Mouse (Mus musculus): Measurements from ENCODE around the gene Rps4x. TPM values are rescaled to one million over a fixed set of nuclear protein-coding genes. Genes with fewer than 3 reads are reported as not detected.

The Rps4x gene
- polyA plus RNA-seq, 1 experiment from 2014 or later, result 771 TPM

GRCm38 (mm10) chrX:102166986-102167385 is 22.2 kb downstream of the Rps4x start:
- no peaks in the 10 kb centered on the region for H3K36me3 ChIP-seq
- H3K4me1 ChIP-seq, result no peaks in the 10 kb centered on the region
- H3K9ac ChIP-seq, result no peak overlapping the region
- no peak for ATAC-seq (ENCODE audit: low FRiP score, low read depth)
- peaks cover 5% of the 10 kb centered on the region; the same call in 1 of the 2 replicates for H3K27me3 ChIP-seq
- no peaks in the 10 kb centered on the region for H3K9me3 ChIP-seq
- no peak overlapping the region for H3K4me2 ChIP-seq (replicated peaks)
- H3K27ac ChIP-seq, result no peak overlapping the region
- H3K4me3 ChIP-seq, result no peak overlapping the region
- WGBS, result 27% methylated on average over 6 of the region's 6 CpGs

DNA sequence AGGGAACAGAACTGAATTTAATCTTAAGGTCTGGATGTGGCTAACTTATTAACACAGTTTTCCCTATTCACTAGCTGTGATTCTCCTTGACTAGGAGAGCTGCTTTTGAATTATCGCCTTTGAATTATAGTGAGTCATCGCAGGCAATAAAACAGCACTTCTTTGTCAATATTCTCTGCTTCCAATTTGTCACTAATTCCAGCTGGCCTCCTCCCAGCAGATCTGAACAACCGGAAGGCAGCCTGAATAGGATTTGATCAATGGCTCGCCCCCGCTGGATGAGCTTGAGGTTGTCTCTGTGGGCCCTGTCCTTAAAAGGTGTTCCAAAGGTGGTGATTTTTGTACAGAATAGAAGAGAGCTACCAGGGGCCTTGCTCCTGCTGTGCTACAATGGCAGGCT is 22.7 kb downstream of the Rps4x start:
- Histone ChIP-seq H3K9me3 (no peaks in the 10 kb centered on the region), H3K36me3 (no peaks in the 10 kb centered on the region), H3K9ac (no peak overlapping the region), H3K27ac (no peak overlapping the region), H3K4me2 (replicated peaks) (no peak overlapping the region), H3K4me1 (no peaks in the 10 kb centered on the region), H3K27me3 (peaks cover 5% of the 10 kb centered on the region; the same call in 1 of the 2 replicates), H3K4me3 (no peak overlapping the region)
- 41% methylated on average over 5 of the region's 5 CpGs for WGBS
- no peak for ATAC-seq (ENCODE audit: low FRiP score, low read depth)

- Histone ChIP-seq H3K4me2 (replicated peaks) (no peak overlapping the region), H3K27ac (no peak overlapping the region), H3K9me3 (no peaks in the 10 kb centered on the region), H3K27me3 (peaks cover 3% of the 10 kb centered on the region; the same call in 1 of the 2 replicates), H3K9ac (no peak overlapping the region), H3K4me3 (no peak overlapping the region), H3K4me1 (no peaks in the 10 kb centered on the region), H3K36me3 (no peaks in the 10 kb centered on the region)
- ATAC-seq (ENCODE audit: low FRiP score, low read depth), result no peak
- 69% methylated on average over 4 of the region's 4 CpGs for WGBS
Observed at GRCm38 (mm10) chrX:102163529-102163928, 25.7 kb downstream of the Rps4x start.

GRCm38 (mm10) chrX:102163096-102163495 is 26.1 kb downstream of the Rps4x start:
- ATAC-seq (ENCODE audit: low FRiP score, low read depth), result no peak
- Histone ChIP-seq H3K9ac (no peak overlapping the region), H3K36me3 (no peaks in the 10 kb centered on the region), H3K4me3 (no peak overlapping the region), H3K4me1 (no peaks in the 10 kb centered on the region), H3K4me2 (replicated peaks) (no peak overlapping the region), H3K27ac (no peak overlapping the region), H3K27me3 (peaks cover 3% of the 10 kb centered on the region; the same call in 1 of the 2 replicates), H3K9me3 (no peaks in the 10 kb centered on the region)
- 39% methylated on average over 2 of the region's 2 CpGs for WGBS

GRCm38 (mm10) chrX:102160528-102160927 is 28.7 kb downstream of the Rps4x start:
- 70% methylated on average over 2 of the region's 2 CpGs for WGBS

GRCm38 (mm10) chrX:102159778-102160177 is 29.4 kb downstream of the Rps4x start:
- no peaks in the 10 kb centered on the region for H3K9me3 ChIP-seq
- ATAC-seq (ENCODE audit: low FRiP score, low read depth), result no peak
- H3K27me3 ChIP-seq, result peaks cover 9% of the 10 kb centered on the region; the same call in 1 of the 2 replicates
- no peak overlapping the region for H3K4me2 ChIP-seq (replicated peaks)
- 48% methylated on average over 2 of the region's 2 CpGs for WGBS
- H3K4me3 ChIP-seq, result no peak overlapping the region
- H3K27ac ChIP-seq, result no peak overlapping the region
- H3K4me1 ChIP-seq, result no peaks in the 10 kb centered on the region
- H3K9ac ChIP-seq, result no peak overlapping the region
- no peaks in the 10 kb centered on the region for H3K36me3 ChIP-seq

More at GRCm38 (mm10) chrX:102160528-102160927, 28.7 kb downstream of the Rps4x start:
- H3K9ac ChIP-seq, result no peak overlapping the region
- no peak for ATAC-seq (ENCODE audit: low FRiP score, low read depth)
- H3K27ac ChIP-seq, result no peak overlapping the region
- H3K9me3 ChIP-seq, result no peaks in the 10 kb centered on the region
- H3K36me3 ChIP-seq, result no peaks in the 10 kb centered on the region
- H3K4me3 ChIP-seq, result no peak overlapping the region
- H3K4me1 ChIP-seq, result no peaks in the 10 kb centered on the region
- no peak overlapping the region for H3K4me2 ChIP-seq (replicated peaks)
- peaks cover 12% of the 10 kb centered on the region; the same call in 1 of the 2 replicates for H3K27me3 ChIP-seq

- peak overlapping the region; percentile 50; the same call in 1 of the 2 replicates for H3K9ac ChIP-seq
Observed at GRCm38 (mm10) chrX:102157423-102157791, 31.8 kb downstream of the Rps4x start.

DNA sequence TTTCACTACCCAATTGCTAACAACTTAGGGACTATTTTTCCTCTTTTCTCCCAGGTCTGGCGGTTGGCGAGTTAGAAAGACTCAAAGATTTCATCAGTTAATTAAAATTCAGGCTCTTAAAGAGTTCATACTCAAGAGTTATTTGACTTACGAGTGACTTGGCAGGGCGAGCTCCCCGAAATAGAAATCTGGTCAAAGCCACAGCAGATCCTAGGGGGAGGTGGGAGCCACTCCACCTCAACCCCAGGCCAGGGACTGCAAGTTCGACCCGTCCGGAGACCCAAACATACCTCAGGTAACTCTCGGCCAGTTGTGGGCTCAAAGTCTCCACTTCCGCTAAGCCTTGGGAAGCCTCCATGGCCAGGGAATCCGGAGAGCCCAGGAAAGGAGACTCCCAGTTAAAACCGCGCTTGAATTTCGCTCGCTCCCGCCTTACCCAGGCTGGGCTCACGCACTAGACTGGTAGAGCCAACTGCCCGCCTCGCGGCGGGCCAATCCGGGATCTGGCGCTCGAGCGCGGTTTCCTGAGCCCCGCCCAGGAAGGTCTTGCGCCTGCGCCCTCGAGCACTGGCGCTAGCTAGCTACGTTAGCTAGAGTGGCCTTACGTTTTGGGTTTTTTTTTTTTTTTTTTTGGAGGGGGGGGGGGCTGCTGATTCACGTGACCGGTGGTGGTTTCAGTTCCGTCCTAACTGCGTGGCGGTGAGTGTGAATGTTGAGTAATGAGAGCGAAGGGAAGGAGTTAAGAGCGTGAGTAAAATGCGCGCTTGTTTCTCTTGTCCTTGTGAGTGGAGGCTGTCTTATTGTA is 32.4 kb downstream of the Rps4x start, which contains the start of gene Ercc6l:
Gene Ercc6l, minus strand, starts transcription at position 474 of the 805 bp plus-strand sequence.
- Histone ChIP-seq H3K9me3 (peaks cover 3% of the 10 kb centered on the region; the same call in 1 of the 2 replicates), H3K36me3 (no peaks in the 10 kb centered on the region), H3K4me2 (replicated peaks) (peak within 1 kb of the TSS; percentile 58), H3K27me3 (peaks cover 9% of the 10 kb centered on the region; the same call in 1 of the 2 replicates), H3K4me3 (peak within 1 kb of the TSS; percentile 51), H3K4me1 (no peaks in the 10 kb centered on the region), H3K27ac (peak within 1 kb of the TSS; percentile 74), H3K9ac (peak within 1 kb of the TSS; percentile 64)
- peak; percentile 98 for ATAC-seq (ENCODE audit: low FRiP score, low read depth)
- WGBS, result 11% methylated on average over 38 of the region's 42 CpGs

More at GRCm38 (mm10) chrX:102157423-102157791, 31.8 kb downstream of the Rps4x start:
- H3K4me3 ChIP-seq, result peak overlapping the region; percentile 41
- no peak; the same call in 1 of the 2 replicates for ATAC-seq (ENCODE audit: low FRiP score, low read depth)
- peaks cover 9% of the 10 kb centered on the region; the same call in 1 of the 2 replicates for H3K27me3 ChIP-seq
- no peaks in the 10 kb centered on the region for H3K9me3 ChIP-seq
- H3K4me1 ChIP-seq, result no peaks in the 10 kb centered on the region
- H3K36me3 ChIP-seq, result no peaks in the 10 kb centered on the region
- peak overlapping the region; percentile 74 for H3K27ac ChIP-seq
- WGBS, result 49% methylated on average over 5 of the region's 5 CpGs
- H3K4me2 ChIP-seq (replicated peaks), result peak overlapping the region; percentile 53

DNA sequence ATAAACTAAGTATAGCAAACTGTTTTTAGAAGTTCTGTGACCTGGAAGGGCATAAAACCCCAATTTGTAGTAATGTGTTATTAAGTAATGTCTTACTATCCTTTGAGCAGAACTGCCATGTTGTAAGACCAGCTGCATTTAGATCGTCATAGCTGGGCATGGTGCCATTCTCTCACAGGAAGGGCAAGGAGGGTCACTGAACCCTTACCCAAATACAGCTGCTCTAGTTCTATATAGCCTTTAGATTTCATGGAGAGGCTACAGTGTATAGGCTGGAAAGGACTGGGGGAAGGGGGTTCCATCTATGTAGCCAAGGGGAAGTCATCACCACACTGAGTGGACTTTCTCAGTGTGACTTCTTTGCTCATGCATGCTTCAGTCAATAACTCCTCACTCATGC is 48.0 kb downstream of the Rps4x start:
- peaks cover 24% of the 10 kb centered on the region for H3K36me3 ChIP-seq
- H3K9ac ChIP-seq, result no peak overlapping the region
- WGBS, result 77% methylated on average over 1 of the region's 1 CpGs
- H3K27me3 ChIP-seq, result peaks cover 8% of the 10 kb centered on the region; the same call in 1 of the 2 replicates
- no peak overlapping the region for H3K27ac ChIP-seq
- no peak for ATAC-seq (ENCODE audit: low FRiP score, low read depth)
- no peak overlapping the region for H3K4me2 ChIP-seq (replicated peaks)
- H3K4me1 ChIP-seq, result no peaks in the 10 kb centered on the region
- H3K9me3 ChIP-seq, result no peaks in the 10 kb centered on the region
- no peak overlapping the region for H3K4me3 ChIP-seq

Other genes with a start within 250 kb of the Rps4x start
- 2.7 and 3.8 TPM in 2 replicates for gene Rtl5, start 118.1 kb downstream of the Rps4x start, polyA plus RNA-seq (2015; fragmentation: Nextera tagmentation; extraction: Ambion mirVana)
- 74.8 and 75.3 TPM in 2 replicates for gene Pin4, start 69.9 kb downstream of the Rps4x start, polyA plus RNA-seq (2015; fragmentation: Nextera tagmentation; extraction: Ambion mirVana)
- 11.7 and 13.1 TPM in 2 replicates for gene Ercc6l, start 32.3 kb downstream of the Rps4x start, polyA plus RNA-seq (2015; fragmentation: Nextera tagmentation; extraction: Ambion mirVana)
- 35.4 and 36.9 TPM in 2 replicates for gene Cited1, start 62.8 kb upstream of the Rps4x start, polyA plus RNA-seq (2015; fragmentation: Nextera tagmentation; extraction: Ambion mirVana)

All from limb, embryonic 13.5 days (tissue).